Mouse (Mus musculus) cortical plate, adult 2 months (tissue): ENCODE results near the gene Gm44502.

Experiments
- CTCF ChIP-seq: fragments of 200-500 bp; IDR thresholded peaks from 2 replicates; pipeline ENCODE4 v1.5.1; 2011; ENCODE audit warnings: mild to moderate bottlenecking, control low read depth, low read length; ENCODE audit not compliant: insufficient read depth; ENCODE audit errors: extremely low read depth
- POLR2A ChIP-seq: fragments of 200-500 bp; IDR thresholded peaks from 2 replicates; pipeline ENCODE4 v1.6.1; 2011; ENCODE audit warnings: mild to moderate bottlenecking, low read length, control low read depth; ENCODE audit not compliant: insufficient read depth; ENCODE audit errors: extremely low read depth

GRCm38 (mm10) chr15:89468577-89468976 lies 39.1 kb upstream of the Gm44502 start:
- TF ChIP-seq CTCF (peak; percentile 54), POLR2A (no peak)
